Mouse (Mus musculus) liver, embryonic 13.5 days (tissue): Measurements from ENCODE around the gene Bglap2. TPM values are rescaled to one million over a fixed set of nuclear protein-coding genes. Genes with fewer than 3 reads are reported as not detected.

ENCODE experiments used
- ATAC-seq: fragments of 200-750 bp; cut with Nextera tagmentation; 2 replicates; pipeline ENCODE4 v1.8.0; 2017; ENCODE audit warnings: low read depth, mild to moderate bottlenecking, moderate number of reproducible peaks, moderate library complexity
- DNase-seq: peaks from one replicate; pipeline ENCODE4 v3.0.0; 2022
- H3K27ac ChIP-seq: fragments of 300-500 bp; sonication (generic); 2 replicates; pipeline ENCODE4 v1.5.1; 2015; ENCODE audit warnings: moderate library complexity, mild to moderate bottlenecking, inconsistent platforms
- H3K27me3 ChIP-seq: fragments of 300-500 bp; sonication (generic); 2 replicates; pipeline ENCODE4 v1.6.1; 2015; ENCODE audit warnings: mild to moderate bottlenecking, inconsistent platforms
- H3K36me3 ChIP-seq: fragments of 300-500 bp; sonication (generic); 2 replicates; pipeline ENCODE4 v1.6.1; 2015; ENCODE audit warnings: mild to moderate bottlenecking, inconsistent platforms
- H3K4me1 ChIP-seq: fragments of 300-500 bp; sonication (generic); replicated peaks from 2 replicates; pipeline ENCODE4 v1.6.1; 2015; ENCODE audit warnings: inconsistent platforms
- H3K4me2 ChIP-seq: fragments of 300-500 bp; sonication (generic); 2 replicates; pipeline ENCODE4 v1.6.1; 2015; ENCODE audit warnings: inconsistent platforms, mild to moderate bottlenecking, moderate library complexity
- H3K4me3 ChIP-seq: fragments of 300-500 bp; sonication (generic); replicated peaks from 2 replicates; pipeline ENCODE4 v1.5.1; 2015; ENCODE audit warnings: mild to moderate bottlenecking, inconsistent platforms
- H3K9ac ChIP-seq: fragments of 300-500 bp; sonication (generic); 2 replicates; pipeline ENCODE4 v1.6.1; 2015; ENCODE audit warnings: mild to moderate bottlenecking, inconsistent platforms
- H3K9me3 ChIP-seq: fragments of 300-500 bp; sonication (generic); replicated peaks from 2 replicates; pipeline ENCODE4 v1.6.1; 2016; ENCODE audit warnings: inconsistent platforms
- WGBS: fragments of 180-500 bp; shearing (Covaris S2); methylation state at CpG from one replicate; pipeline ENCODE4 v1.1.7; 2015; ENCODE audit not compliant: insufficient replicate concordance; 5-methylcytosine and 5-hydroxymethylcytosine counted together
- polyA plus RNA-seq: library from polyadenylated mRNA; unstranded; fragments of >200 nt; fragmentation: Nextera tagmentation; extraction: Ambion mirVana; gene quantifications from 2 replicates; pipeline ENCODE4 v1.2.1, GENCODE M21; 2015

Gene Bglap2
- polyA plus RNA-seq, 1 experiment from 2014 or later = not detected

DNA sequence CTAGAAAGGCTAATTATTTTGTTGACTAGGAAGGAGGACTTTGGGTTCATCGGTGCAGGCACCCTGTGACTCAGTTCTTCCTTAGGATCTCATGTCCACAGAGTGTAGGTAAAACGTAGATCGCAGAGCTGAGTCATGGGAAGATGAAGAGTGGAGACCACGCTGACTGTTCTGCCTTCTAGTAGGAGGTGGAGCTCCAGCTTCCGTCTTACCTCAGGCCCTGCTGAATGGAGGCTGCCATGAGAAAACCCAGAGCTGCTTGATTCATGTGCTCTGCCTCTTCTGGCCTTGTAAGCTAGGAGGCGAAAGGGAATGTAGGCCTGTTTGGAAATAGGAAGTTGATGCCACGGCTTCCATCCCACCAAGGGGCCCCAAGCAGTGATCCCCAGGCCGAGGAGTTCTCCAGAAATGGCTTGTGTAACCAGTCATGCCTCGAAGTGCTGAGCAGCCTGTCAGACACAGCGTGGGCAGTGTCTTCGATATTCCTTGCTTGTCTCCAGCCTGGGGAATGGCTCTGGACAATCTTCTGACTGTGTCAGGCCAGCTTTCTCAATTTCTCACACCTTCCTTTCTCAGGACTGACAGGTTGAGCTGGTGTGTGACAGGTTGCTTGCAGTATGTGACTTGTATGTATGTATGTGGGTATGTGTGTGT is 41.0 kb downstream of the Bglap2 start:
- peak; percentile 61 for ATAC-seq
- no peaks in the 10 kb centered on the region for H3K9me3 ChIP-seq
- peak overlapping the region; percentile 77 for H3K4me3 ChIP-seq
- peaks cover 18% of the 10 kb centered on the region for H3K36me3 ChIP-seq
- WGBS = 21% methylated on average over 11 of the region's 11 CpGs
- H3K27ac ChIP-seq = peak overlapping the region; percentile 97
- peak; percentile 63 for DNase-seq
- no peaks in the 10 kb centered on the region for H3K27me3 ChIP-seq
- peak overlapping the region; percentile 90 for H3K9ac ChIP-seq
- H3K4me2 ChIP-seq = peak overlapping the region; percentile 81
- H3K4me1 ChIP-seq = peaks cover 68% of the 10 kb centered on the region

DNA sequence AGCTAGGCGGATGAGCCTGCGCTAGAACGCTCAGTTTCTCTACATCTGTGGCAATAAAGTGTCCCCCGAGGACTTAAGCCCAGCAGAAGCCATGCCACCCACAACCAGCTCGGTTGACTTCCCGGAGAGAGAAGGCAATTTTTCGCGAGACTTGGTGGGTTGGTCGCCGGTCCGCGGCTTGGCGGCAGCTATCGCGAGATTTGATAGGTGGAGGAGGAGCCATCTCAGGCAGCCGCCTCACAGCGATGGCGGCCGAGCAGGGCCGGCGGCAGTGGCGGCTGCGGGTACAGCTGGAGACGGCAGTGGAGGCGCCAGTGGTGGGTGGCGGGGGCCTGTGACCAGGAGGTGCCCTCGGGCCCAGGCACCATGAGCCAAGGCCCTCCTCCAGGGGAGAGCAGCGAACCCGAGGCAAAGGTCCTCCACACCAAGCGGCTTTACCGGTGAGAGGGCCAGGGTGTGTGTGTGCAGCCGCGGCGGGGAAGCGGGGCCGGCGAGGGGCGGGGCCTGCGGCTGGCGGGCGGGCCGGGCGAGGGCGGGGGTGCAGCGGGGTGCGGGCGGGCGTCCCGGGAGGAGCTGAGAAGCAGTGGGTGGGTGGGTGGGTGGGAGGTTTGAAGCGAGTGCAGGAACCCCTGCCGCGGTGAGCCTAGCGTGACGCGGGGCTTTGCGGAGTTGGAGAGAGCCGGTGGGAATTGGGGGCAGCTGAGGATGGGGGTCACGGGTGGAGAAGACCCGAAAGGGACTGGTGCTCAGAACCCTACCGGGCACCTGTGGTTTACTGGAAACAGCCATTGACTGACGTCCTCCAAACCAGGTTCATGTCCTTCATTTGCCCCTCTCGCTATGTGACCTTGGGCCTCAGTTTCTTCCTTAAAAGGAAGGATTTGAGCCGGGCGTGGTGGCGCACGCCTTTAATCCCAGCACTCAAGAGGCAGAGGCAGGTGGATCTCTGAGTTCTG is 42.2 kb downstream of the Bglap2 start, which contains the start of the genes Tmem79 and Smg5:
Gene Tmem79, minus strand, starts transcription at position 91 of the 956 bp plus-strand sequence.
Gene Smg5, plus strand, starts transcription at position 203 of the 956 bp plus-strand sequence.
- peak; percentile 84 for ATAC-seq
- WGBS = 2% methylated on average over 52 of the region's 66 CpGs
- Histone ChIP-seq H3K4me3 (peak within 1 kb of the TSS; percentile 77), H3K27me3 (no peaks in the 10 kb centered on the region), H3K27ac (peak within 1 kb of the TSS; percentile 97), H3K4me2 (peak within 1 kb of the TSS; percentile 81), H3K36me3 (peaks cover 6% of the 10 kb centered on the region), H3K9me3 (no peaks in the 10 kb centered on the region), H3K4me1 (peaks cover 63% of the 10 kb centered on the region), H3K9ac (peak within 1 kb of the TSS; percentile 90)
- peak; percentile 96 for DNase-seq

- H3K4me3 ChIP-seq = peak overlapping the region; percentile 77
- H3K27ac ChIP-seq = peak overlapping the region; percentile 97
- peak overlapping the region; percentile 90 for H3K9ac ChIP-seq
- WGBS = under 1% methylated on average over 27 of the region's 27 CpGs
- no peaks in the 10 kb centered on the region for H3K9me3 ChIP-seq
- DNase-seq = no peak
- H3K36me3 ChIP-seq = peaks cover 1% of the 10 kb centered on the region
- ATAC-seq = peak; percentile 30
- peaks cover 55% of the 10 kb centered on the region for H3K4me1 ChIP-seq
- no peaks in the 10 kb centered on the region for H3K27me3 ChIP-seq
- H3K4me2 ChIP-seq = peak overlapping the region; percentile 81
These were observed 43.0 kb downstream of the Bglap2 start for GRCm38 (mm10) chr3:88335436-88336053.

DNA sequence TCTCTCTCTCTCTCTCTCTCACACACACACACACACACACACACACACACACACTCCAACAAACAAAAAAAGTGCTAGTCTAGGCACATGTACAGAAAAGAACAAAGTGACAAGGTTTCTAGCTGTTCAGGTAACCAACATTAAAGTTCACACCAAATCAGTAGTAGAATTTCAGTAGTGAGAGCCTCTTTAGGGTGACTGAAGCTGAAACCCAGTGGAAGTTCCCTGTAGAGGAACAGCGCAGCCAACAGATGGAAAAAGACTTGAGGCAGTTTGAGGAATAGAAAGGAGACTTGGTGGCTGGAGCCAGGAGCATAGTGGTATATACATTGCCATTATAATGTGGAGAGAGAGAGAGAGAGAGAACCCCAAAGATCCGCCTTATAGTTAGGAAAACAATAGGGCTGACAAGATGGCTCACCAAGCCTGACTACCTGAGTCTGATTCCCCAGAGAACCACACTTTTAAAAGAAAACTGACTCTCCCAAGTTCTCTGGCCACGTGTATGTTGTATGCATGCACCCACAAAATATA is 43.5 kb downstream of the Bglap2 start:
- WGBS = 17% methylated on average over 3 of the region's 3 CpGs
- Histone ChIP-seq H3K9me3 (no peaks in the 10 kb centered on the region), H3K4me2 (peak overlapping the region; percentile 81), H3K4me1 (peaks cover 52% of the 10 kb centered on the region), H3K9ac (peak overlapping the region; percentile 90), H3K4me3 (peak overlapping the region; percentile 77), H3K27me3 (no peaks in the 10 kb centered on the region), H3K27ac (peak overlapping the region; percentile 97), H3K36me3 (no peaks in the 10 kb centered on the region)
- ATAC-seq (no peak), DNase-seq (no peak)

- WGBS = 49% methylated on average over 12 of the region's 12 CpGs
- Histone ChIP-seq H3K36me3 (peaks cover 6% of the 10 kb centered on the region), H3K27me3 (no peaks in the 10 kb centered on the region), H3K9me3 (no peaks in the 10 kb centered on the region), H3K9ac (peak overlapping the region; percentile 90), H3K4me2 (peak overlapping the region; percentile 81), H3K4me3 (peak overlapping the region; percentile 77), H3K27ac (peak overlapping the region; percentile 97), H3K4me1 (peaks cover 45% of the 10 kb centered on the region)
- ATAC-seq = 0 out of 2 replicates have a peak, but pooled peaks have one; percentile 16
- peak; percentile 46 for DNase-seq
These were observed 44.4 kb downstream of the Bglap2 start for GRCm38 (mm10) chr3:88334029-88334658.

DNA sequence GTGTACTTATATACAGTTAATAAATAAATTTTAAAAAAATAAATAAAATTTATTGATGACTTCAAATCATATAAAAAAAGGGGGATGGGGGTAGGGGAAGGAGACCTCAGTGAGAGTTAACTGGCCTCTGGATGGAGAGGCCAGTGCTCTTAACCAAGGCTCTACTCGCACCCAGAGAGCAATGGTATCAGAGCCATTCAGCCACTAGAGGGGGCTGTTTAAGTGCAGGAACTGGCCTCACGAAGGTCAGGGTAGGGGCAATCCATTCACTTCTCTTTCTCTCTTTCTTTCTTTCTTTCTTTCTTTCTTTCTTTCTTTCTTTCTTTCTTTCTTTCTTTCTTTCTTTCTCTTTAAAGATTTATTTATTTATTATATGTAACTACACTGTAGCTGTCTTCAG is 47.2 kb downstream of the Bglap2 start:
- Histone ChIP-seq H3K36me3 (peaks cover 28% of the 10 kb centered on the region), H3K4me1 (peaks cover 26% of the 10 kb centered on the region), H3K4me3 (no peak overlapping the region), H3K4me2 (no peak overlapping the region), H3K27me3 (no peaks in the 10 kb centered on the region), H3K9me3 (no peaks in the 10 kb centered on the region), H3K9ac (no peak overlapping the region), H3K27ac (no peak overlapping the region)
- no peak for ATAC-seq
- DNase-seq = peak; percentile 56
- 11% methylated on average over 2 of the region's 2 CpGs for WGBS

DNA sequence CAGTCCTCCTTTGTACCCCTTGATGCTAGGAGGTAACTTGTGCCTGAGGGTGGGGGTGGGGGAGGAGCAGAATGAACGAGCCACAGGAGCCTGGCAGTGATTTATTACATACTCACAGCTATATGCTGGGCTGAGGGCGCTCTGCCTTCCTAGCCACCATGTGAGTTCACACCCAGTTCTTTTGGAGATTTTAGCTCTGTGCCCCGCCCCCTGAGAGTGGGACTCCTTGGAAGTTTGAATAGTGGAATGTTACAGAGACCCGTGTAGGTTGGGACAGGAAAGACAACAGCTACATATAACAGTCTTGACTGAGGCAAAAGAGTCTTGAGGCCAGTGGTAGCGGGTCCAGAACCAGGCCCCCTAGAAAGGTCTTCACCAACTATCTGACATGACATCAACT is 49.5 kb downstream of the Bglap2 start:
- no peak overlapping the region for H3K4me3 ChIP-seq
- 61% methylated on average over 5 of the region's 5 CpGs for WGBS
- H3K9ac ChIP-seq = no peak overlapping the region
- H3K4me1 ChIP-seq = peaks cover 28% of the 10 kb centered on the region
- DNase-seq (no peak), ATAC-seq (no peak)
- H3K27ac ChIP-seq = no peak overlapping the region
- peaks cover 29% of the 10 kb centered on the region for H3K36me3 ChIP-seq
- H3K27me3 ChIP-seq = no peaks in the 10 kb centered on the region
- no peak overlapping the region for H3K4me2 ChIP-seq
- H3K9me3 ChIP-seq = no peaks in the 10 kb centered on the region

Other genes starting within 250 kb of the Bglap2 start
- gene Mef2d, start 236.3 kb downstream of the Bglap2 start, polyA plus RNA-seq = 5.5 and 7.5 TPM in 2 replicates
- gene Rhbg, start 124.0 kb downstream of the Bglap2 start, polyA plus RNA-seq = 14.7 and 15.4 TPM in 2 replicates
- gene Gm38392, start 91.5 kb downstream of the Bglap2 start, polyA plus RNA-seq = 1.3 TPM in 1 of 2 replicates, not detected in the other
- 6.3 and 6.9 TPM in 2 replicates for gene Tsacc, start 81.7 kb downstream of the Bglap2 start, polyA plus RNA-seq
- 376 and 404 TPM in 2 replicates for gene Cct3, start 81.6 kb downstream of the Bglap2 start, polyA plus RNA-seq
- 89.4 and 92.9 TPM in 2 replicates for gene Glmp, start 53.7 kb downstream of the Bglap2 start, polyA plus RNA-seq
- 1.5 TPM in 2 replicates for gene Tmem79, start 42.6 kb downstream of the Bglap2 start, polyA plus RNA-seq
- gene Smg5, start 42.4 kb downstream of the Bglap2 start, polyA plus RNA-seq = 31.8 and 33.2 TPM in 2 replicates
- gene Paqr6, start 14.1 kb downstream of the Bglap2 start, polyA plus RNA-seq = 7.5 and 7.7 TPM in 2 replicates
- gene Bglap3, start 6.0 kb downstream of the Bglap2 start, polyA plus RNA-seq = 0.17 and 0.29 TPM in 2 replicates
- gene Bglap, start 5.8 kb upstream of the Bglap2 start, polyA plus RNA-seq = not detected in 2 replicates
- 97.1 and 105 TPM in 2 replicates for gene Pmf1, start 31.6 kb upstream of the Bglap2 start, polyA plus RNA-seq
- 10.4 and 13.2 TPM in 2 replicates for gene Slc25a44, start 46.4 kb upstream of the Bglap2 start, polyA plus RNA-seq
- gene Sema4a, start 82.5 kb upstream of the Bglap2 start, polyA plus RNA-seq = 13.8 and 15.8 TPM in 2 replicates
- gene Lmna, start 131.3 kb upstream of the Bglap2 start, polyA plus RNA-seq = 165 and 184 TPM in 2 replicates
- 1.2 and 1.5 TPM in 2 replicates for gene Mex3a, start 153.7 kb upstream of the Bglap2 start, polyA plus RNA-seq
- 0.15 TPM in 1 of 2 replicates, not detected in the other for gene Rab25, start 169.6 kb upstream of the Bglap2 start, polyA plus RNA-seq
- gene Lamtor2, start 174.4 kb upstream of the Bglap2 start, polyA plus RNA-seq = 88.4 and 95.9 TPM in 2 replicates
- 20.7 and 22.8 TPM in 2 replicates for gene Ubqln4, start 175.1 kb upstream of the Bglap2 start, polyA plus RNA-seq
- gene Ssr2, start 197.2 kb upstream of the Bglap2 start, polyA plus RNA-seq = 187 and 206 TPM in 2 replicates
- gene Arhgef2, start 227.3 kb upstream of the Bglap2 start, polyA plus RNA-seq = 16.4 and 17.9 TPM in 2 replicates